Mouse (Mus musculus): ENCODE measurements around the gene Aldh1b1.

Gene Aldh1b1

DNA sequence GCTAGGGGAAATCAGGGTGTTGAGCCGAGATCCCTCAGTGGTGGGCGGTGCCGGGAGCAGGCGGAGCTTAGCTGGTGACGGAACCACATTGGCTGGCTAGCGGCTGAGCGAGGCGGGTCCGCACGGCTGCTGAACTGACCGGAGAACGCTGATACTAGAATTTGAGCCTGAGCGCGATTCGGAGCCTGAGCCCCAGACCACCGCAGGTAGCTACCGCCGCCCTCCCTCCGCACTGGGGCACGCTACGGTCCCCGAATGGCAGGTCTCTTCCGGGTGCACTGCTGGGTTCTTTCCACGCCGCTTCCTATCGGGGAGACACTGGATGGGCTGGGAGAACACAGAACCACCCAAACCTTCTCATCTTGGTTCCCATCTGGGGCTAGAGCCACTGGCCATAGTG lies at the start of gene Aldh1b1:
Aldh1b1 (plus strand) TSS at position 59 of the 400 bp plus-strand sequence.
- peak in 1 of 2 experiments; percentile 59 for DNase-seq (ENCODE audit: low spot score in 2 of 2)

DNA sequence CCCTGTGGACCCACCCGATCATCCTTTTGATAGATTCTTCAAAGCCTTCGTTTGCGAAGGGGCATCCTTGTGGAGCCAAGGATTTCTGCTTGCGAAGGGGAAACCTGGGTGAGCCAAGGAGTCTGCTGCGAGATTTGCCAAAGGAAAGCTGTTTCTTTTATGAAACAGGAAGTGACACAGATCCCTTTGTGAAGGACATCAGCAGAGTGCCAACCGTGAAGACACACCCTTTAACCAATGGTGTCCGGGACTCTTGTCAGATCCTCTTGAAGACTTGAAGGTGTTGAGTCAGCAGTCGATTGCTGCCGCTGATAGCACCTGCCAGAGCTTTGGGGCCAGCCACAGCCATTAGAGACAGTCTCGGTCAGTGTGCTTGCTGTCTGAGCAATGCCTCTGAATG lies 49.4 kb upstream of the Aldh1b1 start:
- DNase-seq (ENCODE audit: low spot score in 2 of 2): no peak

DNA sequence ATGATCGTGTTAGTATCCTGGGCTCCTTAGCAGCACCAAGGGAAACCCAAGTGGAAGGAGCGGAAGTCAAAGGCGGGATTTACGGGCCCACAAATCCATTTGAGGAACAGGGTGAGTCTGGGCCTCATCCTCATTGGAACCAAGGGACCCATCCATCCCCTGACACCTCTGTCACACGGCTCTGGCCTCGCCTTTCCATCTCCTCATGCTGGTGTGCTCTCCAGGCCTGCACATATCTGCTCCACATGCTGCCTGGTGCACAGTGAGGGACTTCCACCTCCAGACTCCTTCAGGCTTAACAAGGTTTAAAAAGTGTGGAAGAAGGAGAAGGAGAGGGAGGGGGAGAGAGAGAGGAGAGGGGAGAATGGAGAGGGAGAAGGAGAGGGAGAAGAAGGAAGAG lies 48.3 kb upstream of the Aldh1b1 start:
- no peak for DNase-seq (ENCODE audit: low spot score in 2 of 2)

DNA sequence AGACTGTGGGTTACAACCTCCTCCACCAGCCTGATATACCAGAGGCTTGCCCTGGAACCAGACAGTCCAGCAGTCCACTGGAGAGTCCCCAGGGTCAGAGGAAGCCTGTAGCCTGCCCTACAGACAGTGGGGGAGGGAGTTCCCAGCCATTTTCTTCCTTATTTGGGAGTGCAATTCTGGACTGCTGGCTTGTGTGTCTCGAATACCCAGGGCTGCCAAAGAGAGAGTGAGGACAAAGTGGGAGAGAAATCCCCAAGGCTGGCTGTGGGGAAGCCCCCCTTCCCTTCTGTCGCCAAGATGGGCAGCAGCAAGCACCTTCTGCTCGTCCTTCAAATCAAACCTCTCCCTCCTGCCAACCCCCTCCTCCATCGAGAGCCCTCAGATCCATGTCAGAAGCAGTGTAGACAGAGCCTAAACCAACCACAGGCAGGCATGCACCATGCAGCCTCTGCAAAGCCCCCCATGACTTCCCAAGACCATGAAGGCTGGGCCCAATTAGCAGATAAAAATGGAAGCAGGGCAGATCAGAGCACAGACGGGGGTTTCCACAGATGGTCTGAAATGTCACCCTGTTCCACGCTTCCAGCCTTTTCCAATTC lies 45.5 kb upstream of the Aldh1b1 start:
- DNase-seq (ENCODE audit: low spot score in 2 of 2): no peak

DNA sequence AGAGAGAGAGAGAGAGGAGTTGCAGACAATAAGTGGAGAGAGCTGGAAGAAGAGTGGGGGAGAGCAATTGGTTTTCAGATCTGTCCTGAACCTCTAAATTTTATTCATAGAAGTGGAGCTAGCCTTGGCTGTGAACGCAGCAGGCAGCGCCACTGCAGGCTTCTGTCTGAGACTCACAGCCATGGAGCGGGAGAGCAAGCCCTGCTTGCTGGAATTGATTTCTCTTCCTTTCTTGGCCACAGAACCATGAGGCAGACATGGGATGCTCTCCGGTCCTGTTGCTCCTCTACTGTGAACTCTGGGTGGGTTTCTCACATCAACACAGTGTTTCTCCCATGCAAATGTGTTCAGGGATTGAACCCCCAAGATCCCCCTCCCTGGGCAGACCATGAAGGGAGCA lies 44.7 kb upstream of the Aldh1b1 start:
- no peak for DNase-seq (ENCODE audit: low spot score in 2 of 2)

DNA sequence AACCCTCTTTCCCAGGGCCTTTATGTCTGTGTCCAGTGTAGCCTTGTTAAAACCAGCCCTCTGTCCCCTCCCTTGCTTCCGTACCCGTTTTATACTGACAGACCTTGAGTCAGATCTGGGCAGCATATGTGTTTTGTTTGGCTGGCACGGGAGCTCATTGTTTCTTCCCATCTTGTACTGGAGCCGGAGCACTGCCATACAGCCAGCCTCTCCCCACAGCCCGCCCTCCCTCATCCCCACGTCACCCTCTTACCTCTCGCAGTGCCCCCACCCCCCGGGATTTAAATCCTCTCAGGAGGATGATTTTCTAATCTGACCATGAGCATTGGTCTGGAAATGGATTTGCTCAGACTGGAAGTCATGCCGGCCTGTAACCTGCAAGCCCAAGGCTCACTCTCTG lies 43.7 kb upstream of the Aldh1b1 start:
- DNase-seq (ENCODE audit: low spot score in 2 of 2): no peak

DNA sequence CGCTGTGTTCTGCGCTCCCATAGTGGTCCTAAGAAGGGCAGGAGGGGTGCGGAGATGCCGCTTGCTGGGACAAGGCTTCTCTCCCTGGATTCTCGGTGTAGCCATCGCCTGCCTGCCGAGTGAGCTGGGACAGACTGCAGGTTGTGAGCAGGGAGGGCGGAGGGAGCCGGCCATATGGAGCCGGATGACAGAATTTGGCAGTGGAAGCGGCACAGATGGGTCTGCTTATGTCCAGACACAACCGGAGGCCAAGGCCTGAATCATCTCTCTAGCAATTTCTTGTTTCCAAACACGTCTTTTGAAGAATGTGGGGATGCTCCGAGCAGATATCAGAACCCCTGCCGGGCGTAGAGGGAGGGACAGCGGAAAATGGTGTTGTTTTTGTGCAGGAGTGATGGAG lies 42.9 kb upstream of the Aldh1b1 start:
- peak; percentile 42 to 61 for DNase-seq (ENCODE audit: low spot score in 2 of 2)

DNA sequence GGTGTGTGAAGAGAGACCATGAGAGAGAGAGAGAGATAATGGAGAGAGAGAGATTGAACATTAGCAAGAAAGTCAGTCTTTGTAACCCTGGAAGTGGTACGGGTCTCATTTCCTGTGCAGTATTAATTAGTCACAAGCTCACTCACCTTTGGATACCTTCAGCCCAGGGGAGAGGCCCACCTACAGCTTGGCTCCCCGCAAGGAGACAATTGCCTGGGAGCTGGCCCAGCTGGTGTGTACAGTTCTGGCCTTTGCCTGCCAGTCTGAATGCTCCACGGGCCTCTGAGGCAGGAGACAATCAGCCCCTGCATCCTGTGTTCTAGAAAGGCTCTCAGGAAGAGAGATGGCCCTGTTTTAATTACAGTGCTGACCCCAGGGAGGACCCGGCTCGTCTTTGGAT lies 40.9 kb upstream of the Aldh1b1 start:
- DNase-seq (ENCODE audit: low spot score in 2 of 2): no peak

DNA sequence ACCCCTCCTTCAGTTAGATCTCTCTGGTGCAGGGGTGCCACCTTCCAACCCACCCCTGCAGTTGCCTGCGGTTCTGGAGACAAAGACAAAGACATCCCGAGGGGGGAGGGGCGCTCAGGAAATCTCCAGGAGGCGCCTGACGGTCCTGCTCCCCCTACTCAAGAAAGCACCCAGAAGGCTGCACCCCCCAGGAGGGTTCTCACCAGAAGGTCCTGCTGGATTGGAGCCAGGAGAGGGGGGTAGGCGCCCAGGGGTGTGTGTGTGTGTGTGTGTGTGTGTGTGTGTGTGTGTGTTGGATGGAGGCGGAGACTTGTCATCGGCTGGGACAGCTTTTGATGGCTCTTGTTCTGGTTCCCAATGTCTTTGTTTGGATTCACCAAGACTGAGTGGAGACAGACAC lies 39.4 kb upstream of the Aldh1b1 start:
- no peak for DNase-seq (ENCODE audit: low spot score in 2 of 2)

DNA sequence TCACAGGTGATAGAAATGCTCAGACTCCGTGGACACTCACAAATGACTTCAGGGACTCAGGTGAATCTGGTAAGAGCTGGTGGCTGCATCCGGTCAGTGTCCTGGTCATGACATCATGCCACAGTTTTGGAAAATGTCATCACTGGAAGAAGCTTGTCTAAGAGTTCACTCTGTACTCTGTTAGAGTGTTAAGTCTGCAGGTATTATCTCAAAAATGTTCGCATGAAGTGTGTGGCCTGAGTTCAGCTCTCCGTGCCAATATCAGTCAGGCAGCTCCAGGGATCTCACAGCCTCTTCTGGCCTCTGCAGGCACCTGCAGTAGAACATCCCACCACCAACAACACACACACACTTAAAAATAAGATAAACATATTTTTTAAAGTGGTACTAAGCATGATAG lies 36.2 kb upstream of the Aldh1b1 start:
- no peak for DNase-seq (ENCODE audit: low spot score in 2 of 2)

DNA sequence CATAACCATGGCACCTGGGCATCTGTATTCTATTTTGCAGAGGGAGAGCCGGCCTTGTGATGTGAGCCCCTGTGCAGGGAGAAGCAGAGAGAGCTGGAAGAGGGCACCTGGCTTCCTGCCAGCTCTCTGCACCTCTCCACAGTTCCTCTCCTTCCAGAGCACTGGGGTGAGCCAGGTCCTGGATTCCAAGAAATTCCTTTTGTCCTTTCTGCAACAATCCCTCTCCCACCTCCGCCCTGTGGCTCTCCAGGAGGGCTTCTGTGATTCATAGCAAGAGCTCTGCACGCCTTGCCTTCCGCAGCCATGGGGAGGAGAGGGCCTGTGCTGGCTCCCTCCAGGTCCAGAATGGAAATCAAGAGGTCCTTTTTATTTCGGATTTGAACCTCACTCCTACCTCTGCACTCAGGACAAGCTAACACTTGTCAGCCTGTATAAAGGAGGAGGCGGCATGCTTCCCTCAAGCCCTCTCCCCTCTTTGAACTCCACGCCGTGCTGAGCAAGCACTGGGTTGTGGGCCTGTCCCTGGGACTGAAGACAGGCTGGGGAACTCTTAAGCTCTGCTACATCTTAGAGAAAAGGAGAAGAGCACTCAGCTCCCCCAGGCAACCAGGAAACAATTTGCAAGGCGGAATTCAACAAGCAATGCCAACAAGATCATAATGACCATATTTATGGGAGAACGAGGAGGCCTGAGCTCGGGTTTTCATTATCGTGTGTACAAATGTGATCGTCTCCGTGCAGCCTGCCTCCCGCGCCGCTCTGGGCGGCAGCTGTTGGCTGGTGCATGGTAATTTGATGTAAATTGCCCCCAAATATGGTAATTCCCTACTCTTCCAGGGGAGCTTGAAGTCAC lies 35.3 kb upstream of the Aldh1b1 start:
- peak in 1 of 2 experiments; percentile 30 for DNase-seq (ENCODE audit: low spot score in 2 of 2)

DNA sequence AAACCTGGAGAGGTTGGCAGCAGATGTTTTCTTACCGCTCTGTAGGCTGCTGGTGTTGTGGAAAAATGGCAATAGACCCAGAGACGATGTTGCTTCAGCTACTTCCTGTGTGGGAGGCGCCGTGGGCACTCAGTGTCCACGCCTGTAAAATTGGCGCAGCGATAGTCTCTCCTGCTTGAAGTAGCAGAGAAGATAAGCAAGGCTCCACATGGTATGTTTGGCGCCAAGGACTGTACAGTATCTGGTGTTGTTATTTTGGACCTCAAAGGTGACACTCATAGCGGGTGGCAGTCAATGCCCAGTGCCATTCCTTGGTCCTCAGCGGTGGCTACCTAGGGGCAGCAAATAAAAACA lies 34.7 kb upstream of the Aldh1b1 start:
- DNase-seq (ENCODE audit: low spot score in 2 of 2): no peak

DNA sequence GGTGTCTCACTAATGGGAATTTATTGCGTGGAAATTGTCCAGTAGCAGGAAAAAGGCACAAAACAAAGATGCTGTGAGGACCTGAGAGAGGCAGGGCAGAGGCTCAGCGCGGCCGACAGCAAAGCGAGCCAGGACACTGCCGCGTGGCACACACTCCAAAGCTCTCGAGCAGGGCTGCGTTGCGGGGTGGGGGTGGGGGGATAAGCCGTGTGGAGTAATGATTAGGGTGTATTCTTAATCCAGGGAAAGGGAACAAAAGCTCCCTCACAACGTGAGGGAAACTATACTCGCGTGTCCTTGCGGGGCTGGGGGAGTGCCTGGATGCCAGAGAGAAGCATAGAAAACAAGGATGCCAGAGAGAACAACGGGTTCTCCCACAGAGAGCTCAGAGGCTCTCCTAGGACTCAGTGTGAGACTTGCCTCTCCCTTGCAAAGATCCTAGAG lies 33.7 kb upstream of the Aldh1b1 start:
- no peak for DNase-seq (ENCODE audit: low spot score in 2 of 2)

DNA sequence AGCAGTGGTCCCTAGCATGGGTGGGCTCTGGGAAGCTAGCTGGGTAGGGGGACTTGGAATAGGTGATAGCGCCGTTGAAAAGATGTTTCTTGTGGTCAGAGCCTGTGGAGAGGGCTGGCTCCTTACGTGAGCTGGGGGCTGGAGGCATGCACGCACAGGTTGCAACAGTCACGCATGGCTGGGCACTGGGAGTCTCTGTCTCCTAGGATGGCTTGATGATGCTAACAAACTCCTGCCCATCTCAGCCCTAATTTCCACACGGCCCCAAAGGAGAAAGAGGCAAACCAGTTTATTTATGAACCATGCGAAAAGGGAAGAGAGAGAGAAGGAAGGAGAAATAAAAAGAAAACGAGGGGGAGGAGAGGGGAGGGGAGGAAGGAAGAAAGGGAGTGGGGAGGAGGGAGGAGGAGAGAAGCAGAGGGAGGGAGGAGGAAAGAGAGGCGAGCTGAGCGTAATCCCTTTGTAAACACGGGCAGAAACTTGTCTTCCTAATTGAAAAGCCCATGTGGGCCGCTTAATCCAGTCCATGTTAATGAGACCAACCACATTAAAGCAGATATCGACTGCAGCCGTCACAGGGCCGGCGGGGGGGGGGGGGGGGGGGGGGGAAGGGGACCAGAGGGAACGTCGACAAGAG lies 33.1 kb upstream of the Aldh1b1 start:
- DNase-seq (ENCODE audit: low spot score in 2 of 2): no peak

DNA sequence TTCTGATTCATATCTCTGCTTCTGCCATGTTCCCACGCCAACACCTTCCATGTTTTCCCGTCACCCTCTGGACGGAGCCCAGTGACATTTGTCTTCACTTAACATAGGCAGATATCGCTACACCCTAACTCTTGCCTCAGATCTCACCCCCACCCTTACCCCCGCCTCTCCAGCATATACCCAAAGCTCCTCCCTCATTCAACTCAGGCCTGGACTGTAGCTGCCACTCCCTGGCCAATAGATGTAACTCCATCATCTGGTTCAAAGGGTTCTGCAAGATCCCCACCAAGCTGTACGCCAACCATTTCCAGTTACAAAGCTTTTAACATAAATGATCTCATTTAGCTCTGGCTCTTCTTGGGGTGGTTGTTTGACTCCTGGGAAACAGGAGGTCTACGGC lies 32.0 kb upstream of the Aldh1b1 start:
- DNase-seq (ENCODE audit: low spot score in 2 of 2): no peak

DNA sequence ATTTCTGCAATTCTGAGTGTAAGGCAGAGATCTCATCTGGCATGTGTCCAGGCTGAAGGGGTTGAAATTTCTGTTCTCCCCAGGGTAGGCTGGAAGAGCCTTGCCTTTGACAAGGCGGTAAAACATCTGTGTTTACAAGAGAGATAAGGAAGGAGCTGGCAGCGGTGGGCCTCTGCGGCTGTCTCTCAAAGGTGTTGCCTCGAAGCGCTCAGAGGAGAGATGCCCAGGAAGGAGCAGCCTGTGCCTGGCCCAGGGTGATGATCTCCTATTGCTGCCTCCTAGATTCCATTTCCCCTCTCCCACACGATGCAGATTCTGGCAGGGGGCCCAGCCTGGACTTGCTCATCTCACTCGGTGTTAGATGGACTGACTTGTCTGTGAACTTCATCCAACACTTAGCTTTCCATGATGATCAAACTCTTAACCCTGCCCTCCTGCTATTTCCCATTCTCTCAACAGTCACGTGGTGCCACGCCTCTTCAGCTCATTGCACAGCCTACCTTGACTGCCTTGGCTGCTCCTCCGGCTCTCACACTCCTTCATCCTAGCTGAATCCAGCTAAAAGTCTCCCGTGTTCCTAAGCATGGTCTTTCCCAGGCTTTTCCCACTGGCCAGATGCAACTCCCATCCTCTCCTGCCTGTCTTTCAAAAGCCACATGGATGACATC lies 30.8 kb upstream of the Aldh1b1 start:
- DNase-seq (ENCODE audit: low spot score in 2 of 2): no peak

DNA sequence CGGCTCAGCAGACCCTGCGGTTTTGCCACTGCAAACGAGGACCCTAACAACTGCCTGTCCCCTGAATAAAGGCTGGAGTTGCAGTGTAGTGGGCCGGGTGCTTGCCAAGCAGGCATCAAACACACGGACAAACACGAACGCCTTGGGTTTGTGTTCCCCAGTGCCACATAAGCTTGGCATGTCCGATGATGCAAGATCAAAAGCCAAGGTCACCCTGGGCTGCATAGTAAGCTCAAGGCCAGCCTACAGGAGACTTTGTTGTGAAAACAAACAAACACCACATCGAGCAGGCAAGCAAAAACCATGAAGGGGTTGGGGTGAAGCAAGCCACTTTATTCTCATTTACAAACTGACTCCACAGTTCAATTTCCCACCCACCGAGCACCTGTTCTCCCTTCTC lies 29.7 kb upstream of the Aldh1b1 start:
- DNase-seq (ENCODE audit: low spot score in 2 of 2): no peak

DNA sequence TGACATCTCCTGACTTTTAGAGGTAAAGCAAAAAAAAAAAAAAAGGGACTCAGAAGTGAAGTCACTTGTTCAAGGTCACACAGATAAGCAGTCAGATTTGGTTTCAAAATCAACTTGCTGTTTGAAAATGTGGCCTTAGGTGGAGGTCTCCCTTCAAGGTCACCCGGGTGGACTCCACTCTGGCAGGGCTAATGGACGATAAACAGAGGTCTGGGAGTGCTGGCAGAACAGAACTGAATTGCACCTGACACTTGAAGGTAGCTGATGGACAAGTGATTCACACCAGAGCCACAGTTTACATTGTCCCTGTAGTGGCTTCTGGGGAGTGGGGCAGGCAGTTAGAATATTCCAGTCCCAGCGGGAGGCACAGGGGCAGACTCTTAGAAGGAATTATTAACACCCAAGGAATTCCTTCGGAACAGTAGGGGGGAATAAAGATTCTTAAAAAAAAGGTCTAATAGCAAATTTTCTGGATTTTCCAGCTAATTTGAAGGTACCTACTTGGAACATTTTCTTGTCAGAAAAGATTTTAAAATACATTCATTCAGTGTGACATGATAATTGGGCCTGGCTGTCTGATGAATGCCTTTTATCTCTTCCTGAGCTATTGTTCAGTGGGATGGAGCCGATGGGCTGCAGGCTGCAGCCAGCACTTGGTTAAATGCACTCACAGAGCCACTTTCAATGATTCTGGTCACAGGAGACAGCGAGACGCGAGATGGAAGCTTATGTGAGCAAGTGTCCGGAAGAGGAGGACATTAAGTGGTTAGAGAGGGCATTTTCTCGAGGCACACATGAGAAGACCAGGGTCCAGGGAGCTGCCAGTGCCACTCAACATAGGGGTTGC lies 28.8 kb upstream of the Aldh1b1 start:
- DNase-seq (ENCODE audit: low spot score in 2 of 2): no peak

DNA sequence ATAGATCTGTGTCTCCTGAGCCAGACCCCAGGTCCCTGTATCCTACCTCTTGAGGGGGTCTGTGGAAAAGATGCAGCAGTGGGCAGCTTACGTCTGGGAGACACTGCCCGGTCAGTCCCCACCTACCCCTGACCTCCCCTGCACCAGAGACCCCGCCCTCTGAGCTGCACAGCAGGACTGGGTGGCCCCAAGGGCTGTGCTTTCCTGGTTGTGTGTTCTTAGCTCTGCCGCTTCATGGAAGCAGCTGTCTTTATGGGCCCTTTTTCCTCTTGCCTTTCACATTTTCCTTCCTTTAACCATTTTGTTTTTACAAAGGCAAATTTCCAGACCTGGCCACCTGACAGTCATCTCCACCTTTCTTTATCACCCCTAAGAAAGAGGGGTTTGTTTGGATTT lies 28.2 kb upstream of the Aldh1b1 start:
- no peak for DNase-seq (ENCODE audit: low spot score in 2 of 2)

DNA sequence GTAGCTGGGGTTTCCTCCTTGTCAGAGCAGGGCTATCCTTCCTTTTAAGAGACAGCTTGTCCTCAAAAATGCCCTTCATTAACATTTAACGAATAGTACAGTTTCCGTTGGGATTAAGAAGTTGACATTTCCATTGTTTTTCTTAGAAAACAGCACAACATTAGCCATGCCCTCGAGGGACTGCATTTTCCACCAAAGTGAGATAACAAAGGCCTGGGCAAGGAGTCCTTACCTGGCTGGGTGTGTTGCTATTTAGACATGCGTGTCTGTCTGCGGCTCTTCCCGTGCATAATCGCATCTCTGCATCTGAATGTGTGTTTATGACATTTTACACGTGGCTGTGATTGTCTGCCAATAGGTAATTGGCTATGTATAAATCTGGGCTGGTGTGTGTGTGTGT lies 27.6 kb upstream of the Aldh1b1 start:
- DNase-seq (ENCODE audit: low spot score in 2 of 2): no peak

DNA sequence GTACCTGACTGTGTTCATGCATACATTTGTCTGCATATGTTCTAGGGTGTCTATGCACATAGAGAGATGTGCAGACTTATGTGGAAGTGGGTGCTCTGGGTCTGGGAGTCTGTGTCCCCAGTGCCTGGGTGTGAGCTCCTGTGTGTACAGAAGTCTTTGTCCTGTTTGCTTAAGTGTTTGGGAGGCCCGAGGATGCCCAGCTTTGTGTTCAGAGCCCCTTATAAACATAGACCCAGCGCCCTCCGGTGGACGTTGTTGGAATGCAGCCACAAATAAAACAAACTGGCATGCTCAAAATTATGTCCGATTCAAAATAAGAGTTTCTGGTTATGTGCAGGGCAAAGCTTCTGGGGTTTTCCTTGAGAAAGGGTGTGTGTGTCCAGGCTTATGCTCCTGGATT lies 27.2 kb upstream of the Aldh1b1 start:
- peak in 1 of 2 experiments; percentile 50 for DNase-seq (ENCODE audit: low spot score in 2 of 2)

DNA sequence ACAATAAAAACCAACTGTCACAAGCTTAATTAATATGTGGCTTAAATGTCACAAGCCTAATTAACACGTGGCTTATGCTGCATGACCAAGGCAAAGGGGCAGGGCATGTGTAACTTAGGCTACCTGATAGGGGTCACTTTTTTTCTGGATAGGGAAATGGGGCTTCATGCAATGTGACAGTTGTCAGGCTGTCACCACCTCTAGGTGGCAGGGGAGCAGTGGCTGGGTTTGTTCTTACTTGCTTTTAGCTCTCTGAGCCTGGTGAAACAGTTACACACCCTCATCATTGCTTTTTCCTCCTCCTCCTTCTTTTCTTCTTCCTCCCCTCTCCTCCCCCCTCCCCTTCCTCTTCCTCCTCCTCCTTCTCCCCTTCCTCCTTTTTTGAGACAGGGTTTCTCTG lies 15.2 kb upstream of the Aldh1b1 start:
- DNase-seq (ENCODE audit: low spot score in 2 of 2): no peak
